Mouse (Mus musculus) C2C12 (cell line): ENCODE measurements at regions not wholly inside any gene's neighbourhood (a gene's known extent, or its start where the extent isn't known, plus 50 kb on each side); places are given as distances from the start of the nearest gene placed in this dataset.

ENCODE experiments used
- CTCF ChIP-seq: IDR thresholded peaks from one replicate; pipeline ENCODE4 v1.5.1; 2011; ENCODE audit not compliant: control insufficient read depth, insufficient read depth, insufficient read length
- MYOG ChIP-seq: IDR thresholded peaks from one replicate; pipeline ENCODE4 v1.6.1; 2011; ENCODE audit not compliant: control insufficient read depth, insufficient read length; ENCODE audit errors: extremely low read depth

- TF ChIP-seq CTCF: no peak
- TF ChIP-seq MYOG: no peak
These were observed 203.0 kb downstream of the Rplp1 start for GRCm38 (mm10) chr9:61711296-61711695.
